Mouse (Mus musculus): ENCODE results near the gene Zdhhc11. TPM values are rescaled to one million over a fixed set of nuclear protein-coding genes. Genes with fewer than 3 reads are reported as not detected.
A peak's percentile ranks its signal among the peaks of the same experiment; 100 is the strongest.
"Not testable (repeated sequence)": the region's sequence is repeated elsewhere in the genome, so short reads cannot be mapped to it uniquely, and the experiment has no call there.

The Zdhhc11 gene
- polyA plus RNA-seq, 1 experiment = not detected

DNA sequence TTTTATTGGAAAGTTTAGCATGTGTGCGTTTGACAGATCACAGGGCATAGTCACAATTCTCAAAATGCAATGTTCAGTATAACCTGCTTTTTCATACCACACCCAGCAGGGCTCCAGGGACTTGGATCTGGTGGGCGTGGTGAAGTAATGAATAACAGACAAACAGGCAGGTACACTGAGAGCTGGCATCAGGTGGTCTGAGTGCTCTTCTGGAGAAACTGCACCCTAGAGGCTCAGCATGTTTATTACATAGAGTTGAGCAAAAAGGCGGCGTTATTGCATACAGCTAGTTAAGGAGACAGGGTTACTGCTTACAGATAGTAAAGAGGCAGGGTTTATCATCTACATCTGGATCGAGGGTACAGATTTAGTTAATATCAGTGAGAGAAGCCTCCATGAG lies 26.7 kb downstream of the Zdhhc11 start:
- Histone ChIP-seq H3K4me3 (ENCODE audit: insufficient read depth, low read depth, low read length) (no peak overlapping the region), H3K4me1 (ENCODE audit: control insufficient read depth, insufficient read depth, insufficient read length, low read length) (peaks cover 12% of the 10 kb centered on the region; the same call in 1 of the 2 replicates), H3K27ac (replicated peaks; ENCODE audit: low read depth, low read length) (no peak overlapping the region)

DNA sequence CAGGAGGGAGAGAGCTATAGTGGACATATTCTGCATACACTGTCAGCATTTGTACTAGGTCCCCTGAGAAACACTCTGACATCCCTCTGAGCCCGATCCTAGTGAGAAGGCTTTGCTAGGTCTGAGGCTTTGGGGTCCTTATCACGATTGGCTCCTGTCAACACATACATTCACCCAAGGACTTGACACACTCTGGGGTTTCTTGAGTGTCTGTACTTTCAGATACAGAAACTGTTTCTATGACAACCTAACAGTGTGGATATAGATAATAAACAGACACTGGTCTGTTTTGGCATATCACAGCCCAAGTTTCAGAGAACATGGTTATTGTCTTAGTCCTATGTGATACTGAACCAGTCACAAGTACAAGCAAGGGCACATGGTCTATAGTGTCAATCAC lies 27.1 kb downstream of the Zdhhc11 start:
- H3K27ac ChIP-seq (replicated peaks; ENCODE audit: low read depth, low read length) = 0 out of 2 replicates have a peak overlapping the region, but pooled peaks have one; percentile 9
- H3K4me1 ChIP-seq (ENCODE audit: control insufficient read depth, insufficient read depth, insufficient read length, low read length) = peaks cover 12% of the 10 kb centered on the region; the same call in 1 of the 2 replicates
- H3K4me3 ChIP-seq (ENCODE audit: insufficient read depth, low read depth, low read length) = no peak overlapping the region

DNA sequence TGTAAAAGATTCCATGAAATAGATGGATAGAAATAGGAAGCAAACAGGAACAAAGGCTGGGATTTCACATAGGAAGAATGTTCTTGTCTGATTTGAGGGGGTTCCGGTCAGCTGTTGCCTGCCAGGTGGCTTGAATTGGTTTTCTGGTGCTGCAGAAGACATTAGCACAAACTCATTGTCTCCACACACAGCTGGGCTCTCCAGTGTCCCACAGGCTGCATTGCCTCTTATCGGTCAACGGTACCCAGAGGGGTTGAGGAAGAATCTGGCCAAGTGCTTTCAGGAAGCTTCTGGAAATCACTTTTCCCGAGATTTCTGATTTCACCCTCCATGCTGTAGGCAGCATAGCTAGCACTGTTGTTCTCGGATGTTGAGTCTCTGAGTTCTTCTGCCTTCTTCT lies 27.6 kb downstream of the Zdhhc11 start:
- Histone ChIP-seq H3K4me1 (ENCODE audit: control insufficient read depth, insufficient read depth, insufficient read length, low read length) (peaks cover 12% of the 10 kb centered on the region; the same call in 1 of the 2 replicates), H3K27ac (replicated peaks; ENCODE audit: low read depth, low read length) (peak overlapping the region; percentile 61), H3K4me3 (ENCODE audit: insufficient read depth, low read depth, low read length) (no peak overlapping the region)

DNA sequence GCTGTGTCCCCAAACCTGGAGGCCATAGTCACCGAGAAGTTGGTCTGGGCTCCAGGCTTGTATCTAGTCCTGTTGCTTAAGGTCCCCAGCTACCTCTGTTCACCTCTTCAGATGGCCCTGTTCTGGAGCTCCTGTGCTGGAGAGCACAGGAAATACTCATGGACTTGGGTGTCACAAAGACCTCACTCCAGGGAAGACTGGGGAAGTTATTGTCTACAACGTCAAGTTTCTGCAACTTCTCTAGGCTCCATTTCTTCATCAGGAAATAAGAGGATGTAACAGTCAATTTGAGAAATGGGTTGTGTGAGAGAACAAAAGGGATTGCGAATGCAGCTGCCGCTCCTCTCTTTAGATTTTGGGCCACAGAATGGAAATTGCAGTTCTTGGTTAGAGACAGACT lies 32.8 kb downstream of the Zdhhc11 start:
- Histone ChIP-seq H3K4me3 (ENCODE audit: insufficient read depth, low read depth, low read length) (no peak overlapping the region), H3K27ac (replicated peaks; ENCODE audit: low read depth, low read length) (no peak overlapping the region)

DNA sequence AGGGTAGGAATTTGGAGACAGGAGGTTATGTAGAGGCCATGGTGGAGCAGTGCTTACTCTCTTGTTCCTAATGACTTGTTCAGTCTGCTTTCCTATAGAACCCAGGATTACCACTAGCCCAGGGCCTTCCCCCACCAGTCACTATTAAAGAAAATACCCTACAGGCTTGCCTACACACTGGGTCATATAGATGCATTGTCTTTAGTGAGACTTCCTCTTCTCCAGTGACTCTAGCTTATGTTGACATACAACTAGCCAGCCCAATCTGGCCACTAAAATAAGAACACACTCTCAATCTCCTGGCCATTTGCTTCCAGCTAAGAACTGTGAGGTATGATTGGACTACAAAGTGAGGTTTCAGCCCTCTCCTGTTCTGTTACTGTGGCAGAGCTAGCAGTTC lies 36.9 kb downstream of the Zdhhc11 start:
- Histone ChIP-seq H3K4me1 (ENCODE audit: control insufficient read depth, insufficient read depth, insufficient read length, low read length) (no peaks in the 10 kb centered on the region), H3K4me3 (ENCODE audit: insufficient read depth, low read depth, low read length) (no peak overlapping the region), H3K27ac (replicated peaks; ENCODE audit: low read depth, low read length) (no peak overlapping the region)

More for the DNA sequence above, 32.8 kb downstream of the Zdhhc11 start:
- peaks cover 5% of the 10 kb centered on the region; the same call in 1 of the 2 replicates for H3K4me1 ChIP-seq (ENCODE audit: control insufficient read depth, insufficient read depth, insufficient read length, low read length)

DNA sequence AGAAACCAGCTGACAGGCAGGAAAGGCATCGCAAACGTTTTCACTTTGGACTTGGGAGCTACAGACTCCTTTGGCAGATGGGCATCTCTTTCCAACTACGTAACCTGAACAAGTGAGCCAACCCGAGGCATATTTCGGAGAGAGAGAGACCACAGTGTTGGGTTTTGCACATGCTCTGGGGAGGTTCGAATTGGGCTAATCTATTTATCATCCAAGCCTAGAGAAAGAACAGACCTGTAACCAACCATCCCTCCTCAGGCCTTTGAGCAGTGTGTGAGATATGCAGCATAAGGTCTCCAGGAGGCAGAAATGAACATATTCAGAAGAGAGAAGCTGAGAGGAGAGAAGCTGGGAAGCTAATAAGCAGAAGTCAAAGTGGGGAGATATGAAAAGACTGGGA lies 37.3 kb downstream of the Zdhhc11 start:
- Histone ChIP-seq H3K27ac (replicated peaks; ENCODE audit: low read depth, low read length) (no peak overlapping the region), H3K4me3 (ENCODE audit: insufficient read depth, low read depth, low read length) (no peak overlapping the region), H3K4me1 (ENCODE audit: control insufficient read depth, insufficient read depth, insufficient read length, low read length) (no peaks in the 10 kb centered on the region)

DNA sequence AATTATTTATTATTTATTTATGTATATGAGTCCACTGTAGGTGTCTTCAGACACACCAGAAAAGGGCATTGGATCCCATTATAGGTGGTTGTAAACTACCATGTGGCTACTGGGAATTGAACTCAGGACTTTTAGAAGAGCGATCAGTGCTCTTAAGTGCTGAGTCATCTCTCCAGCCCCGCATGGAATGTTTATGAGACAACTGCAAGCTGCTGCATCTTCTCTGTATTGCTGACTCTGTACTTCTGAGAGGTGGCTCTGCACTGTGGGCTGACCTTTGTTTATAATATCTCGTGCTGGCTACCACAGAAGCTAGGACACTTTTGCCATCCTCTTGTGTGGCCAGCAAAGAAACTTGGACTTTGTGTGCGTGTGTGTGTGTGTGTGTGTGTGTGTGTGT lies 37.8 kb downstream of the Zdhhc11 start:
- Histone ChIP-seq H3K4me1 (ENCODE audit: control insufficient read depth, insufficient read depth, insufficient read length, low read length) (no peaks in the 10 kb centered on the region), H3K27ac (replicated peaks; ENCODE audit: low read depth, low read length) (no peak overlapping the region), H3K4me3 (ENCODE audit: insufficient read depth, low read depth, low read length) (no peak overlapping the region)

DNA sequence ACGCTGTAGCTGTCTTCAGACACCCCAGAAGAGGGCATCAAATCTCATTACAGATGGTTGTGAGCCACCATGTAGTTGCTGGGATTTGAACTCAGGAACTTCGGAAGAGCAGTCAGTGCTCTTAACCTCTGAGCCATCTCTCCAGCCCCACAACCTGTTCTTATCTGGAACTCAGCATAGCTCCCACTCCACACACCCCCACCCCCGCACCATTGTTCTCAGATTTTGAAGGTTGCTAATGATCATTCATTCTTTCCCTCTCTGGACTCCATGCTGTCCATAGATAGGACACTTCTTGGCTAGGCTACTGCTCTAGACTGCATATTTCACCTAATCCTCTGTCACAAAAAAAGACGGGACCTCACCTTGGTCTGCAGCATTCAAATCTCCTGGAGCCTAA lies 43.2 kb downstream of the Zdhhc11 start:
- H3K27ac ChIP-seq (replicated peaks; ENCODE audit: low read depth, low read length); H3K4me3 ChIP-seq (ENCODE audit: insufficient read depth, low read depth, low read length): not testable (repeated sequence)
- peaks cover 12% of the 10 kb centered on the region for H3K4me1 ChIP-seq (ENCODE audit: control insufficient read depth, insufficient read depth, insufficient read length, low read length)

DNA sequence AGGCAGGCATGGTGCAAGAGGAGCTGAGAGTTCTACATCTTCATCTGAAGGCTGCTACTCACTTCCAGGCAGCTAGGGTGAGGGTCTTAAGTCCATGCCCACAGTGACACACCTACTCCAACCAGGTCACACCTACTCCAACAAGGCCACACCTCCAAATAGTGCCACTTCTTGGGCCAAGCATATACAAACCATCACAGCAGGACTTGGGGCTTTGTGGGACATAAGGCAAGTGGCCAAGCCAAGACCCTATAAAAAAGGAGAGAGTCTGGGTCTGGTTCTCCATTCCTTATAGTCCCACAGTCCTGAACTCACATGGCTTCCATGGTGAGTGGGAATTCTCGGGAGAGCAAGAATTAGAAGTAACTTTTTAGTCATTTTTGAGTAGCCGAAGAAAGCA lies 44.6 kb downstream of the Zdhhc11 start:
- H3K4me3 ChIP-seq (ENCODE audit: insufficient read depth, low read depth, low read length); H3K27ac ChIP-seq (replicated peaks; ENCODE audit: low read depth, low read length): not testable (repeated sequence)
- peaks cover 14% of the 10 kb centered on the region for H3K4me1 ChIP-seq (ENCODE audit: control insufficient read depth, insufficient read depth, insufficient read length, low read length)

DNA sequence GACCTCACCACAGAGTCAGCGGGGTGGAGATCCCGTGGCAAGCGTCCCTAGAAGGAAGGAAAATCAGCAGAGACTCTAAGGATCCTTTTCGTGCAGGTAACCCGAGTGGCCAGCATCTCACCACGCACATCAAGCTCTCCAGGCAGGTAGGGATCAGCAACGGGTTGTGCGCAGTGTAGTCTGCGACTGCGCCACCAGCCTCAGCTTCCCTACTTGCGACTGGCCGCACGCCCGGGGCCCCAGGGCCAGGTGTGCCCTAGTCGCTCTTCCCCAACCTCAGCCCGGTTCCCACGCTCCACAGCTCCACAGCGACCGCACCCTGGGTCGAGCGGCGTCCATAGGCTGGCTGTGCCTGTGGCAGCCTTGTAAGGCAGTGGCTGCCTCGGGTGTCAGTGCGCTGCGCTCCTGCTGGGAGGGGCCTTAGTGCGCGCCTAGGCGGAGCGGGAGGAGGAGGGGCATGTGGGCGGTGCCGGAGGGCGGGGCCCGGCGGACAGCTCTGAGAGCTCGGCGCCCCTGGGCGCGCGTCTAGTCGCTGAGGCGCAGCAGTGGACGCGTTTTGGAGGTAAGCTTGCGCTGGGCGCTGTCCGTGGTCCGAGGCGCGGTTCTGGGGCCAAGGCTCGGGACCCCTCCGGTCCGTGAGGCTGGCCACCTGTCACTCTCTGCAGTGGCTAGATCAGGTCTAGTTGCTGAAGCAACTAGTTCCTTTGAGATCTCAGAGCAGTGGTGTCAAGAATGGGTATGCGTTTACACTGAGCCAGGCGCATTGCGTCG lies 45.5 kb downstream of the Zdhhc11 start, which contains the start of gene Tppp:
Gene Tppp, plus strand, starts transcription at position 460 of the 771 bp plus-strand sequence.
- peak within 1 kb of the TSS; percentile 83 for H3K4me3 ChIP-seq (ENCODE audit: insufficient read depth, low read depth, low read length)
- peaks cover 14% of the 10 kb centered on the region for H3K4me1 ChIP-seq (ENCODE audit: control insufficient read depth, insufficient read depth, insufficient read length, low read length)
- H3K27ac ChIP-seq (replicated peaks; ENCODE audit: low read depth, low read length) = peak within 1 kb of the TSS; percentile 68

DNA sequence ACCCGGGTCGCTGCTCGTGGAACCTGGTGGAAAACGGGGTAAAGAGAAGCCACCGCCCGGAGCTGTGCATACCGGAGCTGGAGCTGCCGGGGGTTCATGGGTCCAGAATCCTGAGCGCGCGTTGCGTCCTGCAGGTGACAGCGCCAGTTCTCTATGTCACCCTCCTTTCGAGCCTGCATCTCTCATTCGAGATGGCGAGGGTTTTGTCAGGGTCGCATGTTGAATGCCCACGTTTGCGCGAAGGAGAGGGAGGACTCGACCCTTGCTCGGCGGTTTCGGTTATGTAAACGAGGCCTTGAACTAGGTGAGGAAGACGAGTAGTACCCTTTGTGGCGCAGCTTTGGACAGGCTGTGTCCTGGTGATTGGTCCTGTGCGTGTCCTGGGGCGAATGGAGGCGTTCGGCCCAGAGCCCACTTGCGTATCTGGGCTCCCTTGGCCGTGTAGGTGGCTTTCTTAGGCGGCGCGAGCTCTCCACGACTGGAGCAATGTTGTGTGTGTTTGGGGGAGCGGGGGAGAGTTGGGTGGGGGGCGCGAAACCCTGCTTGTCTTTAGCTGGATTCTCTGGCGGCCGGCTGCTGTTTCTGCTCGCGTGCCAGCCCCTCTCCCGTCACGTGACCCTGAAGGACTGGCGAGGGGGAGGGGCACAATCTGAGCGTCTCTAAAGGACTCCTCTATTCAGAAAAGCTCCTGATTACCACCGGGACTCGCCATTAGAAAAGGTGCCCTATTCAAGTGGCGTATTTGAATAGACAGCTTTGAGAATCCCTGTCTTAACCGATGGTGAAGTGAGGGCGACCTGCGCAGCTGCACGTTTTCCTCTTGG lies 46.4 kb downstream of the Zdhhc11 start:
- Histone ChIP-seq H3K27ac (replicated peaks; ENCODE audit: low read depth, low read length) (peak overlapping the region; percentile 40; the same call in 1 of the 2 replicates), H3K4me3 (ENCODE audit: insufficient read depth, low read depth, low read length) (peak overlapping the region; percentile 83), H3K4me1 (ENCODE audit: control insufficient read depth, insufficient read depth, insufficient read length, low read length) (peaks cover 18% of the 10 kb centered on the region)

DNA sequence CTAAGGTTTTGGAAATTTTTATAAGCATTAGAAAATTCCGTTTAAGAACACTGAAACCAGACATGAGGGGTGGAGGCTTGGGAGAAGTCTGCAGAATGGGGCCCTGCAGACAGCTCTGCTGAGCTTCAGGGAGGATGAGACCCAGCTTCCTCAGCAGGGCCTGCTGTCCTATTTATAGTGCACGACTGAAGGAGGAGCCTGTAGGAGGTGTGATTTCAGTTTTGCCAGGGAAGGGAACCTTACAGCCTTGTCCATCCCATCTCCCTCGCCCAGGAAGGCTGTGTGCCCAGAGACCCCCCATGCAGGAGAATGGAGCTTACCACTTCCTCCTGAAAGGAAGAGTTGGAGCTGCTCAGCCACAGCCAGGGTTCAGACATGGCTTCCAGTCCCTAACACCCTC lies 47.0 kb downstream of the Zdhhc11 start:
- H3K4me3 ChIP-seq (ENCODE audit: insufficient read depth, low read depth, low read length) = peak overlapping the region; percentile 83
- H3K27ac ChIP-seq (replicated peaks; ENCODE audit: low read depth, low read length) = no peak overlapping the region
- H3K4me1 ChIP-seq (ENCODE audit: control insufficient read depth, insufficient read depth, insufficient read length, low read length) = peaks cover 18% of the 10 kb centered on the region

DNA sequence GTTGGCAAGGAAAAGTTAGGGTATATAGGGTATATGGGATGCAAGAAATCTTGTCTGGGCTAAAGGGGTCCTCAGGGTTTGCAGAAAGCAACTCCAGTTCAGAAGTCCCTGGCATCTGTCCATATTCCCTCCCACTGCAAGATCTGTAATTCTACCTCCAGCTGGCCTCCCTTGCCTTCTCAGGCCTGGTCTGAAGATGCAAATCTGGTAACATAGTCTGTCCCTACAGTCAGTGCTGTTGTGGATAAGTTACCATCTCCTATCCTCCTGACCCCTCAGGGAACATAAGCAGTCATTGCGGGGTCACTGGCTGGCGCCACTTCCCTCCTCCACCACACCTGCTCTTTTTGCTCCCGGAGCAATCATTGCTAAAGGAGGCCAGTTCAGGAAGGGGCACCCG lies 52.3 kb downstream of the Zdhhc11 start:
- Histone ChIP-seq H3K27ac (replicated peaks; ENCODE audit: low read depth, low read length) (no peak overlapping the region), H3K4me3 (ENCODE audit: insufficient read depth, low read depth, low read length) (no peak overlapping the region), H3K4me1 (ENCODE audit: control insufficient read depth, insufficient read depth, insufficient read length, low read length) (peaks cover 33% of the 10 kb centered on the region; the same call in 1 of the 2 replicates)

DNA sequence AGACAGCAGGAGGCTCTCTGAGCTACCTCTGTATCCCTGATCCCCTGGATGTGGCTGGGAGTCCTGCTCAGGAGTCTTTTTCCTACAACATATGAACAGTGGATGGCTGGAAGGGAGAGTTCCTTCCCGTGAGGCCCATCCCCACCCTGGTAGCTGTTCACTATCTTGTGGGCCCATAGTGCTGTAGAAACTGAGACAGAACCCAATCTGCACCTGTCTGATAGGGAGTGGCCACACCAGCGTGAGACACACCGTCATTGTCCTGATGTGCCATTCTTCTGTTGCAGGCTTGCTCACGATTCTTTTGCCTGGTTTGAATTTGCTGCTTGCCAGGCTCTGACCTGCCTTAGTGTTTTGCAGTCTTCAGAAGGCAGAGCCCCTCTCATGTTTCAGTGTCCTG lies 53.8 kb downstream of the Zdhhc11 start:
- Histone ChIP-seq H3K4me3 (ENCODE audit: insufficient read depth, low read depth, low read length) (no peak overlapping the region), H3K4me1 (ENCODE audit: control insufficient read depth, insufficient read depth, insufficient read length, low read length) (peaks cover 22% of the 10 kb centered on the region; the same call in 1 of the 2 replicates), H3K27ac (replicated peaks; ENCODE audit: low read depth, low read length) (no peak overlapping the region)

DNA sequence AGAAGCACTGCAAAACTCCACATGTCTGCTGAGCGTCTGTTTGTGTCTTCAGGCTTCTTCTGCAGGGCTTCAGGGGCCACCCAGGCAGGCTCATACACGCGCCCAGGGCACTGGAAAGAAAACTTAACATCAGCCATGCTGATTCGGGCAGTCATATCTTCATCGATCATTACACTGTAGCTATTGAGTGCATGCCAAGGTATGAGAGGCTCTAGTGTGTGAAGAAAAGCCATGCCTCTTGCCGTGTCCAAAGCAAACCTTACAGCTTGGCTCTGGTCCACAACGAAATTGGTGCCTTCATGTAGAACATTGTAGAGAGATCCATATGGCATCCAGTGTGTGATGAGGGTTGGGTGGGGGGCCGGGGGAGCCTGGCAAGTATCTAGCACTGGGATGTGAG lies 55.4 kb downstream of the Zdhhc11 start:
- H3K4me3 ChIP-seq (ENCODE audit: insufficient read depth, low read depth, low read length); H3K27ac ChIP-seq (replicated peaks; ENCODE audit: low read depth, low read length): not testable (repeated sequence)
- H3K4me1 ChIP-seq (ENCODE audit: control insufficient read depth, insufficient read depth, insufficient read length, low read length) = peaks cover 24% of the 10 kb centered on the region; the same call in 1 of the 2 replicates

All from brown adipose tissue, adult 24 weeks (tissue).